Mouse (Mus musculus): ENCODE measurements around the gene Rnaseh2b. TPM values are rescaled to one million over a fixed set of nuclear protein-coding genes. Genes with fewer than 3 reads are reported as not detected.

Rnaseh2b gene
- total RNA-seq, 1 experiment: 16.4 TPM

GRCm38 (mm10) chr14:62353793-62354192 lies 61.4 kb downstream of the Rnaseh2b start:
- H3K36me3 ChIP-seq (ENCODE audit: control insufficient read depth, insufficient read depth, low read length, poor library complexity, severe bottlenecking): peaks cover 8% of the 10 kb centered on the region
- no peak overlapping the region for H3K4me3 ChIP-seq (ENCODE audit: insufficient read depth in 1 of 2, low read depth in 1 of 2, low read length in 2 of 2, poor library complexity in 1 of 2, severe bottlenecking in 1 of 2)
- no peak for DNase-seq (ENCODE audit: low read depth, low spot score)
- H3K9me3 ChIP-seq (ENCODE audit: control insufficient read depth, insufficient read depth, low read depth, low read length): no peaks in the 10 kb centered on the region
- H3K27ac ChIP-seq (ENCODE audit: insufficient read depth, low read depth, low read length, poor library complexity, severe bottlenecking): no peak overlapping the region
- H3K9ac ChIP-seq (ENCODE audit: insufficient read depth, low read depth, low read length, poor library complexity, severe bottlenecking): no peak overlapping the region
- in situ Hi-C loops (cut with MboI; ENCODE audit: low sequenced_read_pairs in 2 of 2, unreplicated experiment in 2 of 2): no loop called here
- TF ChIP-seq ZNF384 (IDR thresholded peaks at IDR 0.05; ENCODE audit: low read depth, low read length): no peak
- no peak for TF ChIP-seq ZC3H11A (IDR thresholded peaks at IDR 0.05; ENCODE audit: borderline replicate concordance, low read depth, low read length)
- TF ChIP-seq HCFC1 (IDR thresholded peaks at IDR 0.05; ENCODE audit: borderline replicate concordance, insufficient read depth, low read length): no peak
- no peak for TF ChIP-seq MAFK (IDR thresholded peaks at IDR 0.05; ENCODE audit: insufficient read depth, low read depth, low read length)
- no peak for TF ChIP-seq CHD2 (IDR thresholded peaks at IDR 0.05; ENCODE audit: low read depth, low read length)
- H3K4me1 ChIP-seq (ENCODE audit: control insufficient read depth in 2 of 2, insufficient read depth in 2 of 2, low read length in 2 of 2, poor library complexity in 1 of 2): peaks cover 4 to 20% of the 10 kb centered on the region in 2 experiments; a peak in 2 of 4 replicates

DNA sequence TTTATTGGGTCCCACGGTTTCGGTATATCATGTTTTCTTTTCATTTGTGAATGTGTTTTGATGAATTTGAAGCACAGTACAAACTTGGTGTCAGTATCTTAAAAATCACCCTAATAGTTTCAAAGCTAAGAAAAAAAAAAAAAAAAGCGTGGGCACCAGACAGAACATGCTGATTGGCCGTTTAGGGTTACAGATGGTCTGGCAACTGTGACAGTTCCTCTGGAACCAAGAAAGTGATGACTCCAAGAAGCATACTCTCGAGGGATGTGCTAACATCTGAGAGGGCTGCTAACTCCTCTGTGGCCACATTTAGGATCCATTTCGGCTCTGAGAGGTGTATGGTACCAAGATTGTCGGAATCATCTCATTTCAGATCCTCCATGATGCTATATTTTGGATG lies 62.8 kb downstream of the Rnaseh2b start:
- Histone ChIP-seq H3K27ac (ENCODE audit: insufficient read depth, low read depth, low read length, poor library complexity, severe bottlenecking) (no peak overlapping the region), H3K9me3 (ENCODE audit: control insufficient read depth, insufficient read depth, low read depth, low read length) (no peaks in the 10 kb centered on the region), H3K9ac (ENCODE audit: insufficient read depth, low read depth, low read length, poor library complexity, severe bottlenecking) (no peak overlapping the region), H3K4me3 (ENCODE audit: insufficient read depth in 1 of 2, low read depth in 1 of 2, low read length in 2 of 2, poor library complexity in 1 of 2, severe bottlenecking in 1 of 2) (no peak overlapping the region), H3K36me3 (ENCODE audit: control insufficient read depth, insufficient read depth, low read length, poor library complexity, severe bottlenecking) (peaks cover 10% of the 10 kb centered on the region), H3K4me1 (ENCODE audit: control insufficient read depth in 2 of 2, insufficient read depth in 2 of 2, low read length in 2 of 2, poor library complexity in 1 of 2) (peaks cover 3 to 13% of the 10 kb centered on the region in 2 experiments; a peak in 1 of 4 replicates)
- no peak for DNase-seq (ENCODE audit: low read depth, low spot score)
- in situ Hi-C loops (cut with MboI; ENCODE audit: low sequenced_read_pairs in 2 of 2, unreplicated experiment in 2 of 2): no loop called here
- TF ChIP-seq CHD2 (IDR thresholded peaks at IDR 0.05; ENCODE audit: low read depth, low read length) (no peak), HCFC1 (IDR thresholded peaks at IDR 0.05; ENCODE audit: borderline replicate concordance, insufficient read depth, low read length) (no peak), ZC3H11A (IDR thresholded peaks at IDR 0.05; ENCODE audit: borderline replicate concordance, low read depth, low read length) (no peak), MAFK (IDR thresholded peaks at IDR 0.05; ENCODE audit: insufficient read depth, low read depth, low read length) (no peak), ZNF384 (IDR thresholded peaks at IDR 0.05; ENCODE audit: low read depth, low read length) (no peak)

GRCm38 (mm10) chr14:62361263-62361980 lies 69.0 kb downstream of the Rnaseh2b start:
- Histone ChIP-seq H3K4me1 (ENCODE audit: control insufficient read depth in 2 of 2, insufficient read depth in 2 of 2, low read length in 2 of 2, poor library complexity in 1 of 2) (no peaks in the 10 kb centered on the region), H3K4me3 (ENCODE audit: insufficient read depth in 1 of 2, low read depth in 1 of 2, low read length in 2 of 2, poor library complexity in 1 of 2, severe bottlenecking in 1 of 2) (no peak overlapping the region), H3K9ac (ENCODE audit: insufficient read depth, low read depth, low read length, poor library complexity, severe bottlenecking) (no peak overlapping the region), H3K27ac (ENCODE audit: insufficient read depth, low read depth, low read length, poor library complexity, severe bottlenecking) (no peak overlapping the region), H3K9me3 (ENCODE audit: control insufficient read depth, insufficient read depth, low read depth, low read length) (no peaks in the 10 kb centered on the region), H3K36me3 (ENCODE audit: control insufficient read depth, insufficient read depth, low read length, poor library complexity, severe bottlenecking) (peaks cover 9% of the 10 kb centered on the region)
- no peak for DNase-seq (ENCODE audit: low read depth, low spot score)
- in situ Hi-C loops (cut with MboI; ENCODE audit: low sequenced_read_pairs in 2 of 2, unreplicated experiment in 2 of 2): no loop called here
- TF ChIP-seq ZC3H11A (IDR thresholded peaks at IDR 0.05; ENCODE audit: borderline replicate concordance, low read depth, low read length) (no peak), HCFC1 (IDR thresholded peaks at IDR 0.05; ENCODE audit: borderline replicate concordance, insufficient read depth, low read length) (no peak), ZNF384 (IDR thresholded peaks at IDR 0.05; ENCODE audit: low read depth, low read length) (no peak), CHD2 (IDR thresholded peaks at IDR 0.05; ENCODE audit: low read depth, low read length) (no peak), MAFK (IDR thresholded peaks at IDR 0.05; ENCODE audit: insufficient read depth, low read depth, low read length) (no peak)

DNA sequence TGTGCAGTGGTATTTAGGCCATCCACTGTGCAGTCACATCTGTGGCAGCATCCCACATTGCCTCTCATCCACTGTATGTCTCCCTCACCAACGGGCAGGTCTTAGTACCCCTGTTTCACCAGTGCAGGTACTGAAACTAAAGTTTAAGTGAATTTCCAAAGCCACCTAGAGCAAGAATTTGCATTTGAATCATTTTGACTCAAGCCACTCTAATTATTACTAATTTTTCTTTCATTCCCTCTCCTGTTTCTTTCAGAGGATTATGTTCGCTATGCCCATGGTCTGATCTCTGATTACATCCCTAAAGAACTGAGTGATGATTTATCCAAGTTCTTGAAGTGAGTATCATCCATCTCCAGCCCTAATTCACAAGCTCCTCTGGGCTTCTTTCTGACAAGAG lies 71.4 kb downstream of the Rnaseh2b start:
- no peak overlapping the region for H3K27ac ChIP-seq (ENCODE audit: insufficient read depth, low read depth, low read length, poor library complexity, severe bottlenecking)
- H3K9me3 ChIP-seq (ENCODE audit: control insufficient read depth, insufficient read depth, low read depth, low read length): no peaks in the 10 kb centered on the region
- H3K36me3 ChIP-seq (ENCODE audit: control insufficient read depth, insufficient read depth, low read length, poor library complexity, severe bottlenecking): peaks cover 12% of the 10 kb centered on the region
- no peaks in the 10 kb centered on the region for H3K4me1 ChIP-seq (ENCODE audit: control insufficient read depth in 2 of 2, insufficient read depth in 2 of 2, low read length in 2 of 2, poor library complexity in 1 of 2)
- no peak for DNase-seq (ENCODE audit: low read depth, low spot score)
- no peak for TF ChIP-seq HCFC1 (IDR thresholded peaks at IDR 0.05; ENCODE audit: borderline replicate concordance, insufficient read depth, low read length)
- TF ChIP-seq ZNF384 (IDR thresholded peaks at IDR 0.05; ENCODE audit: low read depth, low read length): no peak
- no peak for TF ChIP-seq MAFK (IDR thresholded peaks at IDR 0.05; ENCODE audit: insufficient read depth, low read depth, low read length)
- TF ChIP-seq CHD2 (IDR thresholded peaks at IDR 0.05; ENCODE audit: low read depth, low read length): no peak
- no peak for TF ChIP-seq ZC3H11A (IDR thresholded peaks at IDR 0.05; ENCODE audit: borderline replicate concordance, low read depth, low read length)
- in situ Hi-C loops (cut with MboI; ENCODE audit: low sequenced_read_pairs in 2 of 2, unreplicated experiment in 2 of 2): no loop called here
- no peak overlapping the region for H3K9ac ChIP-seq (ENCODE audit: insufficient read depth, low read depth, low read length, poor library complexity, severe bottlenecking)
- H3K4me3 ChIP-seq (ENCODE audit: insufficient read depth in 1 of 2, low read depth in 1 of 2, low read length in 2 of 2, poor library complexity in 1 of 2, severe bottlenecking in 1 of 2): no peak overlapping the region
